Mouse (Mus musculus) cerebellum, adult 9-10 months (tissue): ENCODE measurements at regions not wholly inside any gene's neighbourhood (a gene's known extent, or its start where the extent isn't known, plus 50 kb on each side); places are given as distances from the start of the nearest gene placed in this dataset.
A peak's percentile ranks its signal among the peaks of the same experiment; 100 is the strongest.

ENCODE experiments used
- DNase-seq: peaks from one replicate; pipeline ENCODE4 v3.0.0; 2022

DNA sequence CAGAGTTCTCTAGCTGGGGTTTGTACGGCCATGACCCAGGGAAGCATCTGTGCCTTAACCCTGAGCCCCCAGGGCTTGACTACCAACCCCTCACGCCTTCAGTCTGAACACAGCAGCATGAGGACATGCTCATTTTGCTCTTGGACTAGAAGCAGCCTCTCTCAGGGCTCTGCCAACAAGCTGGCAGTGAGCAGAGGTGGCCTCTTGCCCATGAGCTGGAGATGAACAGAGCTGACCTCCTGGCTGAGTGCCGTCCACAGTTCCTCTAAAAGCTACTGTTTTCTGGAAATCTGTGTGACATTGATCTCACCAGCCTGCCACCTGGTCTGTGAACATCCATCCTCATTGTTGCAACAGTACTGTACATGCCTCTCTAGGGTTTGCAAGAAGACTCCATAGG, 267.7 kb upstream of the Shh start:
- peak; percentile 92 for DNase-seq

DNA sequence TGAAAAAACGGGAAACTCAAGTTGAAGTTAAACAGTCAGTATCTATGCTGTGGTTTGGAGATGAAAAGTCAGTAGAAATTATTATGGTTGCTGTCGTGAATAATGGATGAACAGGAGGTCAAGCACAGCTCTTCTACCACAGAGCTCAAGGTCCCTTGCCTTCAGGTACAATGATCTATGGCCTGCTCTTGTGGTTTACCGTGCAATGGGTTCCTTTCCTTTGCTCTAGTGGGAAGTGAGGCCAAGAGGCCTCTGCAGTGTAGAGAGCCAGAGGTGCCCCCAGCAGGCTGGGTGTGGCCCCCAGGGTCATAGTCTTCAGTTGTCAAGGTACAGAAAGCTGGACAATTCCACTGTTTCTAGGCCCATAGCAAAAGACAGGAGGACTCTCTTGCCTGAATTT, 255.0 kb upstream of the Shh start:
- DNase-seq: no peak

DNA sequence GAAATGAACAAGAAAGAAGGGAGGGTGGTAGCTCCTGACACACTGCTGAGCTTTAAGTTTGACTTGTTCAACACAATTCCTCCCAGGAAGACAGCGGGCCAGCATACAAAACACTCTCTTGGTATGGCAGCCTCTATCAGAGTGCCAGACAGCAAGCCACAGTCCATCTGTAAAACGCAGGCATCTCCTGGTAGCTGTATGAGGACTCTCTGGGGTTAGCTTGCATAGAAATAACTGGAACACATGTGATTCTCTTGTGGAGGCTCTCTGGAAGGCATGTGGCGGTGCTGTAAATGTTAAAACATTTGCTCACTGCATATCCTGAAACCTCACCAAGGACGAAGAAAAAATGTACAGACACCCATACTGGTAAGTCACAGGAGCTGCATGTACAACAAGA, 247.9 kb upstream of the Shh start:
- no peak for DNase-seq

DNA sequence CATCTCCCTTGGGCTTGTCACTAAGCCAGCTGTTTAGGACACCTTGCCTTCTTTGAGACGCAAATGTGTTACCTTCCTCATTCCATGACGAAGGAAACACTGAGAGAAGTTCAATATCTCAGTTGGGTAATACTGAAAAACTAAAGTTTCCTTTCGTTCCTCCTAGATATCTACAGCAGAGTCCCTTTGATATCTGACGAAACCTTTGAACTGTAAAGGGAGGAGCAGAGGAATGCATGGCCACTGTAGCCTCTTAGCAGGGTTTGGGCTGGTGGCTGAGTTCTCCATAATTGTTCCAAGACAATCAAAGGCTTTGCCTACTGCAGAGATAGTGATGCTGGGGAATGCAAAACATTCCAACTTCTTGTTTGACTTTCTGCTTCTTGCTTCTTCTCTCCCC, 243.5 kb upstream of the Shh start:
- no peak for DNase-seq

DNA sequence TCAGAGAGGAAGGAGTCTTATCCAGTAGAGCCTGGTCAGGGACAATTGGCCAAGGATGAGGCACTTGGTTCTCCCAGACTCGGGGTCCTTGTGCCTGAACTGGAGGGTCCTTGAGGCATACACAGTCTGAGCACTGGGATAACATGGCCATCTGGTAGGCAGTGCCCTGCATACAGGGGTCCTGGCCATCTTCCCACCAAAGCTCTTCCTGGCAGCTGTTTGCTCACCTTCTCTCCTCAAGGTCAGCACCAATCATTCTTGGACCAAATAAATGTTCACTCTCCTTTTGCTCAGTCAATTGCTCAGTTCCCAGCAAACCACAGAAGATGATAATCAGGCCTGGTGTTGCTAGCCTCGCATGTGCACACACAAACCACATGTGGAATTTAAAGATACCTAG, 242.6 kb upstream of the Shh start:
- no peak for DNase-seq

DNA sequence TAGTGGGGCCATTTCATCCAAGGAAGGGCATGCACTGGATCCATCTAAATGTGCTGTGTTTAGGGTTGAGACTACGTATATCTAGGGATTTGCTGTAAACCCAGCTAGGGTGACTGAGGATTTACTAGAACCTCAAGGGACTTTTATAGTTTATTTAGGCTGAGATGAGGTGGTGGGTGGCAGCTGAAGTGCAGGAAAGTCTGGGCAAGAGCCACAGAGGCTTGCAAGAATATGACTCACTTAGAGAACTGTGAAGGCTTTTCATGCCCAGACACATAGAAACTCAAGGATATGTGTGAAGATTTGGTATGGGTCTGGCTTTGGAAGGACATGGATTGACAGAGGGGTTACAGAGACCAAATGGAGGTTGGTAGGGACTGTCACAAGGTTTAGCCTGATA, 237.3 kb upstream of the Shh start:
- DNase-seq: no peak

DNA sequence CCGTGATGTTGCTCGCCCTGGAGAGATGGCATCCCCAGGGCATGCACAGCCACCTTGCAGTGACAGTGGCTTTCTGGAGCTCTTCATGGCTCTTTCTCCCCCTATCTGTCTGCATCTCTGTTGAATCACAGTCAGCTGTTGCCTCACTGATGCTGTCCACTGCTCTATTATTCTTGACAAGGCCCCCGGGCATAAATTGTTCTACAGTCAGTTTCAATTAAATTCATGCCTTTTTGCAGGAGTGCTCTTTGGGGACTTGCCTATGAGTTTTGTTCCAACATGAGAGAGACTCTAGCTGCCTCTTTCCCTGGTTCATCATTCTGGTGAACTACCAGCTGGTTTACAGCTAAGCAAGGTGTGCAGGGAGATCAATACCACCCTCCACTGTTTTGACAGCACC, 229.9 kb upstream of the Shh start:
- no peak for DNase-seq

DNA sequence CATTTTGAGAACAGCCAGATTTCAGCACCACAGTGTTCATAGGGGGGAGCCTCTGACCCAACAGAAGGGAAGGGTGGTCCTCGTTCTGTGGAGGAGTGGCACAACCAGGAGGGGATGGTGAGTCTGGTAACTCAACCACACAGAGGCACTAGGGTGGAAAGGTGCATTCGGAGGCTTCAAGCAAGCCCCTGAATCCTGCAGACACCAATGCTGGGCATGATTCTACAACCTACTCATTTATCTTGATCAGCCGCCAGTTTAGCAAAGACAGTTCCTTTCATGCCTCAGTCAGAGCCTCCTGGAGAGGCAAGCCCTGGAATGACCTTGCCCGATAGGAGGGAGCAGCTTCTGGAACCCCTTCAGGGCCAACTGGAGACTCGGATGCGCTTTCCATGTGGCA, 223.1 kb upstream of the Shh start:
- DNase-seq: no peak

DNA sequence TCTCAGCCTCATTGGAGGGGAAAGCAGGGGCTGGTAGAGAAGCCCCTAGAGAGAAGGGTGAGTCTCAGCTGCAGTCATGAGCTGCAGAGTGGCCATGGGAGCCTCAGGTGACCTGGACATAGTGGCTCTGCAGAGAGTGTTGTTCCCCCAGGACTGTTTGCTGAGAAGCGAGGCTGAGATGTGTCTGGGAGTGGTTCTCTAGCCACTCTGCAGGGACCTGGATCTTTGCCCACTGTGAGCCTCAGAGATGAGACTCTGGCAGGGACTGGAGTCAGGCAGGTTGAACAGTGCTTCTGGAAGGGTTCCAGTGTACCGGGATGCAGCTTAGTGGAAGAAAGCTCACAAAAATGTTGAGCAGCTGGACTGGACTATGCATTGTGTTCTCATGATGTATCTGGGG, 222.6 kb upstream of the Shh start:
- peak; percentile 26 for DNase-seq

DNA sequence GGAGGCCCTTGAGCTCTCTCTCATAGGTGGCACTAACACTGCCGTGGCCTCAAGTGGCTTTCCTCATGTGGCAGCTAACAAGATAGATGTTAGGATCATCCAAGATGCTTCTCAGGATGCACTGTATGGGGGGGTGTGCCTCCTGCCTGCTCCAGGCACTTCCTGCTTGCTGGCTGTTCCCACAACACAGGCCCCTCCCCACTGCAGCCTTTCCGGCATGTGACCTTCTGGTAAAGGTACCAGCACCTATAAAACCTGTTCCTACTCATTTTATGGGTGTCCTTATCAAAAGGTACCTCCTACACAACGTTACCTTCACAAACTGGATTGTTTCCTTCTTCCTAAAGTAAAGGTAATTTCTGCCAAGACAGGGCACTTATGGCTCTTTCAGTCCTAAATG, 222.1 kb upstream of the Shh start:
- DNase-seq: no peak

DNA sequence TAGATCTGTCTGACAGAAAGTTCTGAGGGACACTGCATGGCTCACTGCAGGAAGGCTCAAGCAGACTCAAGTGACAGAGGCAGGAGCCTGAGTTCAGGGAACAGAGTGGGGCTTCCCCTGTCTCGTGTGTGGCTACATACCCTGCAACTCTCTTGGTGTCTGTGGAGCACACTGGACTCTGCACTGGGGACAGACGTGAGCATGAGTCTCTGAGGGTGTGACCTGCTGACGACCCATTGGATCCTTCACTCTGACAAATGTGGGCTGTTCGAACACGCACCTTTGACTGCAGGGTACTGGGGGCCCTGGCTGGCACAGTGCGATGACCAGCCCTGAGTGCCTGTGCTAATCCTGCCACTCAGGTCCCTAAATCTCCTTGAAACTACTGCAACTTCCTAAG, 215.8 kb upstream of the Shh start:
- no peak for DNase-seq

DNA sequence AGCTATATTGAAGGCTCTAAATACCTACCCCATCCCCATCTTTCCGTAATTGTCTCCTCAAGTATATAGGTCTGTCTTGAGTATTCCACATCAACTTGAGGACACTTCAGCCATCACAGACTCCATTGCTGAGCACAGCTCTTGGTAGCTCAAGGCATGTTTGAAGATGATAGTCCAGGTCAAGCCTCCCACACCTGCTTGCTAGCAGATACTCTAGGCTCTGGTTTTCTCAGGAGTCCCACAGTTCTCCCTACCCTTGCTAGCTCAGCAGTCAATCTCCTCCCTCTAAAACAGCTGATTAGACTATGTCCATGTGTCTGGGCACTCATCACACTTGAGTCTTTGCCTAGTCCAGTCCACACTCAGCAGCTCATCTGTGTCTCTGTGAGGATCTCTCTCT, 213.3 kb upstream of the Shh start:
- no peak for DNase-seq

DNA sequence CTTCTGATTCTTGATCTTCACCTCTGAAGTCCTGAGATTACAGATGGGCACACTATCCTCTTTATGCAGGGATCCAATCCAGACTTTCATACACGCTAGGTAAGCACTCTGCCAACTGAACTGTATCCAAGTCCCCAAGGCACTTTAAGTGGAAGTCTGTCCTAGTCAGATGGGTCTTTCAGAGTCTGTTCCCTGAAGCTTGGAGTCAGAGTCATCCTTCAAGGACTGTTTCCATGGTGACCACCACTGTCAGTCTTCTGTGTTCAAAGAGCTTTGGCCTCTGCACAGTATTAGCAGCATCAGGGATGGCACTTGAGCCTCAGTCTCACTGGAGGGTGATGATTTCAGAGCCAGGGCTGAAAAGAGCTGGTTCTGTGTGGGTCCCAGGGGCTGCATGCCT, 212.7 kb upstream of the Shh start:
- peak; percentile 2 for DNase-seq

DNA sequence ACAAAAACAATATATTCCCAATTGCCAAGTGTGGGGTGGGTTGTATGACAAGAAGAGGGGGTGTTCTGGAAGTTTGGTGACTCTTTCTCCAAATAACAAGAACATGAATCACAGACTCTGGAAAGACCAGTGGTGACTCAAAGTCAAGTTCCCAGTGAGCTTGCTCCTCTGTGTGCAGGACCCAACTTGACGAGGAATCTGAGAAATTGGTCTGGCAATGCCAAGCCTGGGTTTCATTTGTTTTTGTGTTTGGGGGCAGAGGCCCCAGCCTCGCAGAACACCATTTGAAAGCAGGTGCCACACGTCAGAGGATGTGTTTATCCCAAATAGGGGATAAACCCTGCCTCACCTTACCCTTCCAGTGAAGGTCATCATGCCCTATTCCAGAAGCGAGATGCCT, 163.1 kb upstream of the Shh start:
- no peak for DNase-seq

DNA sequence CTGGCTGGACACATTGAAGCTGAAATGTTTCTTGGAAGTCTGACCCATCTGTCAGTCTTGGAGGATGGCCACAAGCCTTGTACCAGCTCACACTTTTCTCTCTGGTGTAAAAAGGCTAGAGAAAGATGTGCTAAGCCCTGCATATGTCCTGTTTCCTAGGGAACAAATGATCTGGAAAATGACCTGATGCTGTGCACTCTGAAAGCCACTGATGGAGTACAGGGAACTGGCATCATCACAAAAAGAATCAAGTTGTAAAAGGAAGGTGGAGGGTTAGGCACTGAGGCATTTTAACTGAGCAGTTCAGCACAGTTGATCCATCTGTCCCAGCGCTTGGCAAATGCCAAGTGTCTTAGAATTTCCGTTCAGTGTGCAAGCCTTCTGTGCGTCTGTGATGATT, 144.8 kb upstream of the Shh start:
- peak; percentile 79 for DNase-seq

DNA sequence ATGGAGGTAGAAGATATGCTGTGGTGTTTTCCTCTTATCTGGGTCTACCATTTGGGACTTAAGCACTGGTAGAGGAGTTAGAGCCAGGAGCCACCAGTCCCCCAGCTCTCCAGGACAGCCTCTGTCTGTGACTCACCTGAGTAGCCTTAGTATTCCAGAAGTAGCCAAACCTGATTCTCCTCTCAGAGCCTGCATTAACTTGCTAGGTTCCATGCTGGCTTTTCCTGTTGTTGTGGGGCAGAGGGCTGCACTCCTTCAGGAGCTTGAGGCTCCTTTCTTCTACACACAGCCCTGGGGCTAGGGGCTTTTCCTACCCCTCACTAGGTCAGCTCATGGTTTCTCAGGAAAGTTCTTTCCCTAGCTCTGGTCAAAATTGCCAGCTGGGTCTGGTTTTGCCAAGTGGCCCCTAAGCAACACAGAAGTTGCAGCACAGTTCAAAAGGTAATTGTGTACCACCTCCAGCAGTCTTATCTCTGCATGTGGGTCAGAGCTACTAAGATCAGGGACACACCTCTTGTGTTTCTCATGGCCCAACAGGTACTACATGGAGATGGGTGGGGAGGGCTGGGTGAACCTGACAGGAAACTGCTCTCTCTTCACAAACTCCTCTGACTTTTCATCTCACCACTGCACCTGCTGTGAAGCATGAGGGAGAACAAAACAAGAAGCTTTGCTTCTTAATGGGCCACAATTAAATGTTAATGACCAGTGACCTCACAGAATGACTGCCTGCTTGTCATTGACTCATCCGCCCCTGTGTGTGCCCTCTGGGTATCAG, 129.7 kb upstream of the Shh start:
- no peak for DNase-seq

DNA sequence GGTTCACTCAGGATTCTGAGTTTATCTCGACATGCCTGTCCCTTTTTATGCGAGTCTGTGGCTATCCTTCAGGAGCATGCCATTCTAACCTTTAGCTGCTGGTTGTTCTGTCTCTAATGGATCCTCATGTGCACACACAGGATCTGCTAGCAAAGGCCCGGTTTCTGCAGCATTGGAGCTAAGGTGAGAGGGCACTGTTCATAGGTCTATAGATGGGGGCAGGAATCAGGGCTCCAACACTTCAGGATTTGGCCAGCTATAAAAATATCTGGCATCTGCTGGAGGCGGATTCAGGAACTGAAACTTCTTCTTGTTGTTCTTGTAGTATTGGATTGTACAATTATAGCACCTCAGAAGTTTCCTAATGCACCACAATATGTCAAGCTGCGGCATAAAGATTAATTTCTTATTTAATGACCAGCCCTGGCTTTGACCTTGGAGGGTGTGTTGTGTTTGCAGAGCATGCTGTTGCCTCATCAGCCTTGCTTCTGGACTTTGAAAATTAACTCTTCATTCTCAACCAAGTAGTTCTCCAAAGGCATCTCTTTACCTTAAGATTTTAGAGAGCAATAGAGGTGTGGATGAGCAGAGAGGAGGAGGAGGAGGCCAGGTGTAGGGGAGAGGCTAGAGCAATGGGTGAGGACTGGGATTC, 104.4 kb upstream of the Shh start:
- no peak for DNase-seq

DNA sequence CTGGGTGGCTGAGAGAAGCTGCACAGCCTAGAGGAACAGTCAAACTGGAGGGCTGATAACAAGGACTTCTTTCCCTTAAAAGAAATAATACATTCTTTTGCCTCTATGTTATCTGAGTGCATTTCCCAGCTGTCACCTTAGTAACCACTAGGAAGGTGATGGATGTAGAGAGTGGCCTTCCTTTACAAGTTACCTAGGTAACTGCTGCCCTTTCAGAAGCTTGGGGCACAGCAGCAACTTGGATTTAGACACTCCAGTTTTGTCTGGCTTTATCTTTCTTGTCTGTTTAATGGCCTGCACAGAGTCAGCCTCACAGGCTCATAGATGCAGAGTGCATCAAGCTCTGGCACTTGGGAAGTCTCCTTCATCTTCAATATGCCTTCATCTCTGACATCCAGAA, 101.4 kb upstream of the Shh start:
- no peak for DNase-seq

DNA sequence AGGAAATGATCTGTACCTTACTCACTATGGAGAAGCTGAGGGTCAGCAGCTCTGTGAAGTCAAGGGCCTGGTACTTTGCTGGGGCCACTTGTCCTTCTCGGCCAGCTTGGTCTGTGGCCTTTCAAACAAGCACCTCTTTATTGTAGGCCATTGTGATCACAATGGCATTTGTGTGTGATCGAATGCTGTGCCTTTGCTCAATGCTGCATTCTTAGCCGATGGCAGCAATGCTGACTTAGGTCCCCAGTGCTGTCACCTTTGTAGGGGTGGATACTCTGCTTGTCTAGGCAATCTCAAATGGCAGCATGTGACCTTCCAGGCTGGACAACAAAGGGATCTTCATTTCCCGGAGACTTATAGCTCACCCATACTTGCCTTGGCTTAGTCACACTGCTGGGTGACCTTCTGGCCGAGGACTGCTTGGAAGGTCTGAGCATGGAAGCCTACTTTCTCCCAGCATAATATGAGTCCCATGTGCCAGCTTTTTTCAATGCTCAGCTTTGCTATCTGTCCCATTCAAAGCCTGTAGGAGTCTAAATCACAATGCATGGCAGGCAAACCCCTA, 100.4 kb upstream of the Shh start:
- DNase-seq: no peak

DNA sequence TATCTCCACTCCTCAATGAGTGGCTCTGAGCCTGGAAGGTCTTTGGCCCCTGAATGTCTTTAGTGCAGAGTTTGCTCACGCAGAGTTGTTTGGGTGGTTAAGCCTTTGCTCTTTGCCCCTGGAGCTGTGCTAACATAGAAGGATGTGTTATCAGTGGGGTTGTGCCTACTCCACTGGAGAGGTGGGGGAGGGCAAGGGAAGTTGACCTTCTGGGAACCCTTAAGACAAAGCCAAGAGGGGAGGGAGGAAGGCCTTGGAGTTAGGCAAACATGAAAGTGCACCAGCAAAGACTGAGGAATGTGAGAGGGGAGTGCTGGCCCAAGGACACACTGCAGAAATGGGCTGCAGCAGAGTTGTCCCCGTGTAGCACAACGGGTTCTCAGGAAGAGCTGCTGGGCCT, 96.3 kb upstream of the Shh start:
- DNase-seq: no peak

DNA sequence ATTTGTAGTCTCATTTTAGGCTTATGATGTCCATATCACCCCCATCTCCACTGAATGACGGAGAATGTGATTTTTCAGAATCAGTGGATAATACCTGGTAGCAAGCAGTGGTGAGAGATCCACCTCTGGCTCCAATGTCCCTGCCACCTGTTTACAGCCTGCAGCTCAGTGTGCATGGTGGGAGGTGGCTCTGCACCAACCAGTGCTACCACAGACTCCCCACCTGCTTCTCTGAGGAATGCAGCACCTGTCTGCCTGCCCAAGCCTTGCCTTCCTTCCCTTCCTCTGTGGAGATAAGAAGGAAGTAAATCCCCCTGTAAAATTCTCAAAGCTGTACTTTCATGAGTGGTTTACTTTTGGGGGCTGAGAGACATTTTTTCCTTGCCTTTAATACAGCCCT, 95.9 kb upstream of the Shh start:
- no peak for DNase-seq

DNA sequence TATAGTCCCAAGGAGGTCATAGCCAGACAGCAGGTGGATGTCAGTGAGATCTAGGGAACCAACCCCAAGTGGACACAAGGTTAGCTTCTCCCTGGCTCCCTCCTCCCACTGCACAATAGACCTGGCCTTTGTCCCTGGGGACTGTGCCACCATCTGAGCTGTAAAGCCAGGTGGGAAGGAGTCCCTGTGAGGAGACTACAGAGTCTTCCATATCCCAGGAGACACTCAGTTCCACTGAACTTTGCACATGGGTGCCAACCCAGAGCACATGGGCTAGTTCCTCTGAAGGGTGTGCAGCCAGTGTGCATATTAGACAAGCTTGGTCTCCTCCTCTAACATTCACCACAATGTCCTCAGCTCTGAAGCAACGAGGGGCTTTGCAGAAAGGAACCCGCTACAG, 86.5 kb upstream of the Shh start:
- DNase-seq: no peak

DNA sequence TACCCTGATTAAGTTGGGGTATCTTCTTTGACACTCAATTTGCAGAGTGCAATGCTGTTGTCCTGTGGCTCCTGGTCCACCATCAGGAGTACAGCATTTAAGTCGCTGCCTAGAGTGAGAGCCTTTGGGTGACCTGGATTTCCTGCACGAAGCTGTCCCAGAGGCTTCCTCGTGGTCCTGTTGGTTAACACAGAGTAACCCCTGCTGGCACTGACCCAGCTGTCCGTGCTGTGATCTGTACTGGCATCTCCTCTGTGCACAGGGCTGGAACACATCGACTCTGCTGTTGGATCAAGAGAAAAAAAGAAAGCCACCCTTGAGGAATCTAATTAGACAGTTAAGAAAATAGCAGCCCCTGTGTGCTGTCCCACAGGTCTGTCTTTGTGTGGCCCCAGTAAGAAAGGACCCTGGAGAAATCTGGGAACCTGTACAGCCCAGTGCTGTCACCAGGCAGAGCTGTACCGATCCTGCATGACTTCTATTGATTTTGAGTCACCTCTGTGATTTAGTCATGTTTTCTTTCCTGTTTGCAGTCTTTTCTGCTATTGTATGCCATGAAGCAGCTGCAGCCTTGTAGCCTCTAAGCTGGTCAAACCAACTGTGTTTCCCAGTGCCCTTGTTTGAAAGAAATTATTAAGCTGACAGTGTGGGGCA, 63.3 kb upstream of the Shh start:
- DNase-seq: no peak

DNA sequence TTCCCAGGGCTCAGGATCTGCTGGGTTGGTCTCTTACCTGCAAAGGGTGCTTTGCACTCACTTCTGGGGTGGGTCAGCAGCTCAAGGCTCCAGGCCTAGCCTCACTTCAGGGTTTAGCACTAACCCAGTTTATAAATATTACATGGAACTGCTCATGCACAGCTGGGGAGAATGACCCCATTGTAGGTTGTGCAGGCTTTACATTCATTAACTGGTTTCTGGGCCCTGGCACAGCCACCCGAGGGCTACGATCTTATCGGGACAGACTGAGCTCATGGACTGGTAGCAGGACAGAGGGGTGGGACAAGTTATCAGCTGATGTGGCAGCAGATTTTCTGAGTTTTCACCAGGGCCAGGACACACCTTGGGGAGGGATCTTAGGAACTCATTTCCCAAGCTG, 59.4 kb upstream of the Shh start:
- no peak for DNase-seq
